Mouse (Mus musculus) layer of hippocampus, postnatal 36 days (tissue): Measurements from ENCODE around the gene Pla2g2d. TPM values are rescaled to one million over a fixed set of nuclear protein-coding genes. Genes with fewer than 3 reads are reported as not detected.

Experiments used
- total RNA-seq, 2 experiments: library from RNA; stranded (reverse); gene quantifications; 2 replicates each; pipeline ENCODE4 v1.2.3; 2021

Gene Pla2g2d
- total RNA-seq, 2 experiments from 2014 or later = 0.23 to 0.40 TPM

Other genes starting within 250 kb of the Pla2g2d start
- 1 to 10 TPM; 1.8 to 2.1 TPM for gene Vwa5b1, start 139.9 kb upstream of the Pla2g2d start, total RNA-seq
- gene Pla2g2c, start 50.9 kb upstream of the Pla2g2d start, total RNA-seq = under 1 TPM; 0.10 to 0.22 TPM
- 1 to 10 TPM in 1 of 2 experiments, under 1 TPM in 1; 0.80 to 1.2 TPM for gene Ubxn10, start 38.6 kb upstream of the Pla2g2d start, total RNA-seq
- gene Pla2g2f, start 18.1 kb upstream of the Pla2g2d start, total RNA-seq = 1 to 10 TPM; 1.2 to 1.9 TPM
- gene Pla2g5, start 87.7 kb downstream of the Pla2g2d start, total RNA-seq = under 1 TPM; 0.70 to 0.73 TPM
- gene Gm13030, start 98.2 kb downstream of the Pla2g2d start, total RNA-seq = not detected
- not detected for gene Pla2g2e, start 102.2 kb downstream of the Pla2g2d start, total RNA-seq
- 10 to 100 TPM; 10.8 to 12.8 TPM for gene Otud3, start 138.2 kb downstream of the Pla2g2d start, total RNA-seq
- not detected for gene Rnf186, start 191.4 kb downstream of the Pla2g2d start, total RNA-seq
- gene Tmco4, start 197.2 kb downstream of the Pla2g2d start, total RNA-seq = 1 to 10 TPM; 2.0 to 2.5 TPM